Mouse (Mus musculus): ENCODE measurements at regions not wholly inside any gene's neighbourhood (a gene's known extent, or its start where the extent isn't known, plus 50 kb on each side); places are given as distances from the start of the nearest gene placed in this dataset.

DNA sequence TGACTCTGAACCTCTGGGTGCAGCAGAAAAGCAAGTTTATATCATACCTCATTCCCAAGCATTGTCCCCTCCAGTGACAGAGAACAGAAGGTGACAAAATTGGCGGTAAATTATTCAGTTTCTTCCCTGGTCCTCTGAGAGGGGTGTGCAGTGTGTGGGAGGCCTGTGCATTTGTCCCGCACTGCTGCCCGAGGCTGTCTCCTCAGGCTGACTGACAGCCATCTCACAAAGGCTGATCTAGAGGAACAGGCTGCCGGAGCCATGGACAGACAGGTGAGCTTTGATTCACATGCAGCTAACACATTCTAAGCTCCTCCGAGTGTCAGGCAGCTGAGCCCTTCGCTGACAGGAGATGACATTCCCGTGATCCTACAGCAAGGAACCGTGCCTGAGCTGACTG is 299.9 kb upstream of the Cdh4 start:
- TF ChIP-seq CTCF (IDR thresholded peaks at IDR 0.05; ENCODE audit: low read depth, low read length) (no peak), TAL1 (conservative IDR thresholded peaks at IDR 0.05; ENCODE audit: low read depth, low read length) (no peak), GATA1 (IDR thresholded peaks at IDR 0.05; ENCODE audit: borderline replicate concordance, low read length) (no peak), POLR2AphosphoS5 (IDR thresholded peaks at IDR 0.05; ENCODE audit: insufficient replicate concordance, low read depth, low read length) (no peak)
